Mouse (Mus musculus) lung, adult 2 months (tissue): ENCODE results near the gene Fopnl.

Experiments used
- CTCF ChIP-seq: fragments of 200-500 bp; IDR thresholded peaks from 2 replicates; pipeline ENCODE4 v1.5.1; 2011; ENCODE audit warnings: mild to moderate bottlenecking, low read length, control low read depth; ENCODE audit not compliant: insufficient read depth
- POLR2A ChIP-seq: fragments of 200-500 bp; IDR thresholded peaks from 2 replicates; pipeline ENCODE4 v1.6.1; 2011; ENCODE audit warnings: low read depth, mild to moderate bottlenecking, control low read depth, low read length, borderline replicate concordance; ENCODE audit errors: extremely low read depth

DNA sequence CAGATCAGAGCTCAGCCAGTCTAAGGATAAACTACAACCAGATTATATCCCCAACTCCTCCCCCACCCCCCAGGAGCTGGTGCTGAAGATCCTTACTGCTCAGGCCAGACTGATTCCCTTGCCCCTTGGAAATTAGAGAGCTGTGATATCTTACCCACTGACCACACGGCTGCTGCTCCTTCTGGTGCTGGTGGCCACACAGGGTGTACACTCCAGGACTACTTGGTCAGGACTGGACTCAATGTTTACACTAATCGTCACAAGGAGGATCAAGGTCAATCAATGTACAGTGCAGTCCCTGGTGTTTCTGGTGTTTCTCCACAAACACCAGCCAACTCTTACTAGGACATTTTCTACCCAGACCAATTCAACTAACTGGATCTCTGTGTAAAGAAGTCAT, 40.7 kb upstream of the Fopnl start:
- TF ChIP-seq POLR2A (no peak), CTCF (no peak)
